Mouse (Mus musculus) cerebellum, adult 2 months (tissue): ENCODE results near the gene Sac3d1. TPM values are rescaled to one million over a fixed set of nuclear protein-coding genes. Genes with fewer than 3 reads are reported as not detected.

Source experiments
- DNase-seq, 2 experiments: peaks; one replicate each; pipeline ENCODE4 v3.0.0; 2021
- H3K27ac ChIP-seq: fragments of 200-500 bp; 2 replicates; pipeline ENCODE4 v1.5.1; 2012; ENCODE audit warnings: low read length, control low read depth, inconsistent platforms; ENCODE audit not compliant: insufficient read depth
- H3K27me3 ChIP-seq: fragments of 200-500 bp; 2 replicates; pipeline ENCODE4 v1.6.1; 2012; ENCODE audit warnings: inconsistent platforms, mild to moderate bottlenecking, low read length, moderate library complexity; ENCODE audit not compliant: control insufficient read depth, insufficient read depth
- H3K4me1 ChIP-seq: fragments of 200-500 bp; 2 replicates; pipeline ENCODE4 v1.6.1; 2011; ENCODE audit warnings: low read length; ENCODE audit not compliant: control insufficient read depth, insufficient read depth
- H3K4me3 ChIP-seq: fragments of 200-500 bp; replicated peaks from 2 replicates; pipeline ENCODE3; 2011; ENCODE audit warnings: mild to moderate bottlenecking, low read depth, low read length, control low read depth; ENCODE audit not compliant: insufficient read depth
- CTCF ChIP-seq: fragments of 200-500 bp; IDR thresholded peaks from 2 replicates; pipeline ENCODE4 v1.5.1; 2011; ENCODE audit warnings: low read depth, mild to moderate bottlenecking, control low read depth, low read length, moderate library complexity, borderline replicate concordance; ENCODE audit not compliant: insufficient read depth
- POLR2A ChIP-seq: fragments of 200-500 bp; IDR thresholded peaks from 2 replicates; pipeline ENCODE4 v1.6.1; 2011; ENCODE audit warnings: low read length, control low read depth, borderline replicate concordance; ENCODE audit not compliant: insufficient read depth
- WGBS: fragments of 180-500 bp; shearing (Covaris S2); methylation state at CpG from one replicate; pipeline ENCODE4 v1.1.7; 2018; 5-methylcytosine and 5-hydroxymethylcytosine counted together
- polyA plus RNA-seq: library from polyadenylated mRNA; depleted of rRNA; stranded (reverse); fragments of >200 nt; gene quantifications from 2 replicates; pipeline ENCODE4 v1.2.3, GENCODE M21; 2012

Gene Sac3d1
- polyA plus RNA-seq, 1 experiment, result 33.8 TPM

DNA sequence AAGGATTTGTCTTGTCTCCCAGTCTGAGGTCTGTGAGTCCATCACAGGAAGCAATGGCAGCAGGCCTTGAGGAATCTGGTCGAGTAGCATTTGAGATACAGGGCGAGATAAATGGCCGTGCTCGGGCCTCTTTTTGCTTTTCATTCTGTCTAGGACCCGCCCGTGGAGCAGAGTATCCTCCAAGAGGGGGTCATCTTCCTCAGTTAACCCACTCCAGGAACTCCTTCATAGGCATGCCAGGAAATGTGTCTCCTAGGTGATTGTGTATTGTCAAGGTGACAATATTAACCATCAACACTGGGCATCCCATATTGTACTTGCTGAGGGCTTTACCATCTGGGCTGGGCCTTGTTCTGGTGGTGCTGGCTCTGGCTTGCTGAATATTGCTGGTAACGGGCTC, 24.3 kb downstream of the Sac3d1 start, which contains the start of gene AC131692.1:
Gene AC131692.1 (plus strand): TSS at position 301 of the 400 bp plus-strand sequence.
- Histone ChIP-seq H3K27me3 (no peaks in the 10 kb centered on the region), H3K27ac (no peak within 1 kb of the TSS), H3K4me1 (no peaks in the 10 kb centered on the region), H3K4me3 (no peak within 1 kb of the TSS)
- no peak for DNase-seq
- WGBS, result 83% methylated on average over 7 of the region's 7 CpGs
- TF ChIP-seq CTCF (no peak), POLR2A (no peak)

DNA sequence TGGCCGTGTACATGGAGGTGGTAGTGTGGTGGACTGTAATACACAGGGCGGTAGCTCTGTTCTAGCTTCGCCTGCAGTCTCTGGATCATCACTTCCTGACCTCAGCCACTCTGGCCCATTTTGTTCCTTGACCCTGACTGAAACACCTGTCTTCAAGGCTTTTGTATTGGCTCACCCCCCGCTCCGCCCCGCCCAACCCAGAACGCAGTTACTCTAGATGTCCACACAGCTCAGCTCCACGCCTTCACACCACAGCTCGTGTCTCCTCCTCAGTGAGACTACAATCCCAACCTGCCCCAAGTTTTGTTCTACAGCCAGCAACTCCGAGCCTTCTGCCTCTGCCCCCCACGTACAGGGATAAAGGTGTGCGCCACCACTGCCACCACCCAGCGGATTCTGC, 29.6 kb downstream of the Sac3d1 start:
- 0 out of 2 replicates have a peak, but pooled peaks cover 1% of the 10 kb centered on the region for H3K4me1 ChIP-seq
- WGBS, result 94% methylated on average over 13 of the region's 13 CpGs
- no peaks in the 10 kb centered on the region for H3K27me3 ChIP-seq

DNA sequence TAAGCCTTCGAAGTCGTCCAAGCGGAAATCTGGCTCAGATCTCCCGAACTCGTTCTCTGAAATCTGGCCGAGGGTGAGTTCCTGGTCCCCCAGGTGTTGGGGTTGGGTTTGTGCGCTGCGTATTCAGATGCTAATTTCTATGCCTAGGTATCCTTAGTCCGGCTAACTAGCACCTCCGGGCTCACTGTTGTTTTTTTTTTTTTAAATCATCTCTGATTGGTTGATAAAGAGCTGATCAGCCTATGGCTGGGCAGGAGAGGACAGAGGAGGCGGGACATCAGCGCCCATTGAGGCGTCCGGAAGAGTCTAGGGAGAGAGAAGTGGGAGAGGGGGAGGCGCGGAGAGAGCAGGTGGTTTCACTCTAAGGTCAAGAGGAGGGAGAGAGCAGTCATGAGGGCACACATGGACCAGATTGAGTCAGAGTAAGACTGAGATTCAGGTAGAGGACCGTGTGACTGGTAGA, 33.0 kb downstream of the Sac3d1 start:
- no peak overlapping the region for H3K4me3 ChIP-seq
- peak in 1 of 2 experiments; percentile 18 for DNase-seq
- H3K27me3 ChIP-seq, result no peaks in the 10 kb centered on the region
- under 1% methylated on average over 17 of the region's 17 CpGs for WGBS
- H3K27ac ChIP-seq, result no peak overlapping the region
- TF ChIP-seq POLR2A (no peak), CTCF (no peak)
- 0 out of 2 replicates have a peak, but pooled peaks cover 3% of the 10 kb centered on the region for H3K4me1 ChIP-seq

More for the DNA sequence above, 29.6 kb downstream of the Sac3d1 start:
- DNase-seq, result no peak
- Histone ChIP-seq H3K4me3 (no peak overlapping the region), H3K27ac (no peak overlapping the region)
- TF ChIP-seq POLR2A, result no peak
- no peak for TF ChIP-seq CTCF

DNA sequence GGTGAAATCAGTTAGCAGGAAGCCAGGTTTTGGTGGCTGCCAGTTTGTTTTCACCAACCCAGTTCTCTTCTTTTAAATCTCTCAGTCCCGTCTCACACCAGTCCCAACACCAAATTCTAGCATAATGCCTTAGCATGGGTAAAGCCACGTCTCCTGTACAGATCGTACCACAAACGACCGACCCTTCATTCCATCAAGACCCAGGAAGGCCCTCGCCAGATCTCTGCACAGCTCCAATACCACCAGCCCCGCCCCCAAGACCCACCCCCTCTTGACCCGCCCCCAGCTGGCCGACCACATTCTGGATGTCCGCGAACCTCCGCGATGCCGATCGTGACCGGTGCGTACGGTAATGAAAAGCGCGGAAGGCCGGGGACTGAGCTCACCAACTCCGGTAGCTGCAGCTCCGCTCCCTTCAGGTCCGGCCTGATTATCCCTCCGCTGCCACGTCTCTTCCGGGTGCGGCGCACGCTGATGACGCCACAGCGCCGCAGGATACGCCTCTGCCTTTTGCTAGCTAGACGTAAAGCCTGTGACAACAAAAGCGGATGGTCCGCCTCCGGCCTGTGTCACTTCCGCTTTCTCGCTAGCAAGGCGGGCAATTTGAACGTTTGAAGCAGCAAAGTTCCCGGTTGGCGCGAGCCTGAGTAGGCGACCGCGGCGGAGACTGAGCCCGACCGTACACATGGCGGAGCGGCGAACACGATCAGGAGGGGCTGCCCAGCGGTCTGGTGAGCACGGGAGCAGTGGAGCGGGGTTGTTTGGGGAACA, 33.8 kb downstream of the Sac3d1 start, which contains the start of the genes Zfpl1 and Cdca5:
Gene Zfpl1 (minus strand): TSS at position 479 of the 771 bp plus-strand sequence.
Gene Cdca5 (plus strand): TSS at position 506 of the 771 bp plus-strand sequence.
- peak; percentile 98 to 99 for DNase-seq
- TF ChIP-seq POLR2A (peak; percentile 53; the same call in 1 of the 2 replicates), CTCF (no peak)
- Histone ChIP-seq H3K4me3 (peak within 1 kb of the TSS; percentile 82), H3K27ac (no peak within 1 kb of the TSS), H3K27me3 (no peaks in the 10 kb centered on the region), H3K4me1 (0 out of 2 replicates have a peak, but pooled peaks cover 3% of the 10 kb centered on the region)
- WGBS, result under 1% methylated on average over 58 of the region's 58 CpGs

DNA sequence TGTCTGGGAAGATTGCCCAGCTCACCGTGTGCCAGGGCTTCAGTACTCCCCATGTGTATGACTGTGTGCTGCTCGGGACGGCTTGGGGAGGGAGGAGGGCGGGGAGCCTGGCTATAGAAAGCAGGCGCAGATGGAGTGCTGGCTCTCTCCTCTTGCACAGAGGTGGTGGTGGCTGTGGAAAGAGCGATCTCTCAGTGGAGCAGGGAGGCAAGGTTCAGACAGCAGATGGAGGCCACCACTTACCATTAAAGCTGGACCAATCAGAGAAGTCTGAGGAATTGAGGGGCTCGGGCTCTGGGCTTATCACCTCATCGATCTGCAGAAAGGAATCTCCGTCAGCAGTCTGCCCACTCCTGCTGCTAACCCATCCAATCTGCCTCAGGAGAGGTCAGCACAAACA, 36.3 kb downstream of the Sac3d1 start, which contains the start of gene Gm28374:
Gene Gm28374 (minus strand): TSS at position 101 of the 400 bp plus-strand sequence.
- H3K4me3 ChIP-seq, result no peak within 1 kb of the TSS
- H3K27me3 ChIP-seq, result no peaks in the 10 kb centered on the region
- DNase-seq, result no peak
- TF ChIP-seq POLR2A, result no peak
- no peak for TF ChIP-seq CTCF
- H3K4me1 ChIP-seq, result 0 out of 2 replicates have a peak, but pooled peaks cover 3% of the 10 kb centered on the region
- WGBS, result 29% methylated on average over 9 of the region's 9 CpGs
- H3K27ac ChIP-seq, result no peak within 1 kb of the TSS

DNA sequence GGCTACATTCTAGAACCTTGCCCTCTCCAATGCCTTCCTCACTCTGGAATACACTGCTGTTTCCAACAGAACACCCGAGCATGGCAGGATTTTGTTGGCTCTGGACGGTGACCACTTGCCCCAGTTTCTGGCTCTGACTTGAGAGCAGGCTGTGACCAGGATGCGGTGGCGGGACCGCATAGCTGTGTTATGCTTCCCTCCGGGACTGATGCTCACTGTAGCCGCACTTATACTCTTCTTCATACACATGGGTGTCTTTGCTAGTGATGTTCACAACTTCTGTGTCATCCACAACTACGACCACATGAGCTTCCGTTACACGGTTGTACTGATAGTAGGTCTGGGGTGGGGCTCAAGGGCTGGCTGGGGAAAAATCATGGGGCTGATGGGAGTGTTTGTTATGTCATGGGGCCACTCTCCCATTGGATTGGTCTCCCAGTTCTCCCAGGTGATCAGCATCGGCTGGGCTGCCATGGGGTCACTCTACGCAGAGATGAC, 38.4 kb downstream of the Sac3d1 start, which contains the start of gene Tmem262:
Gene Tmem262 (plus strand): TSS at position 51 of the 498 bp plus-strand sequence.
- Histone ChIP-seq H3K4me1 (peaks cover 8% of the 10 kb centered on the region), H3K27me3 (no peaks in the 10 kb centered on the region), H3K4me3 (no peak within 1 kb of the TSS), H3K27ac (no peak within 1 kb of the TSS)
- WGBS, result 90% methylated on average over 12 of the region's 12 CpGs
- TF ChIP-seq POLR2A, result no peak
- TF ChIP-seq CTCF, result no peak
- no peak for DNase-seq

DNA sequence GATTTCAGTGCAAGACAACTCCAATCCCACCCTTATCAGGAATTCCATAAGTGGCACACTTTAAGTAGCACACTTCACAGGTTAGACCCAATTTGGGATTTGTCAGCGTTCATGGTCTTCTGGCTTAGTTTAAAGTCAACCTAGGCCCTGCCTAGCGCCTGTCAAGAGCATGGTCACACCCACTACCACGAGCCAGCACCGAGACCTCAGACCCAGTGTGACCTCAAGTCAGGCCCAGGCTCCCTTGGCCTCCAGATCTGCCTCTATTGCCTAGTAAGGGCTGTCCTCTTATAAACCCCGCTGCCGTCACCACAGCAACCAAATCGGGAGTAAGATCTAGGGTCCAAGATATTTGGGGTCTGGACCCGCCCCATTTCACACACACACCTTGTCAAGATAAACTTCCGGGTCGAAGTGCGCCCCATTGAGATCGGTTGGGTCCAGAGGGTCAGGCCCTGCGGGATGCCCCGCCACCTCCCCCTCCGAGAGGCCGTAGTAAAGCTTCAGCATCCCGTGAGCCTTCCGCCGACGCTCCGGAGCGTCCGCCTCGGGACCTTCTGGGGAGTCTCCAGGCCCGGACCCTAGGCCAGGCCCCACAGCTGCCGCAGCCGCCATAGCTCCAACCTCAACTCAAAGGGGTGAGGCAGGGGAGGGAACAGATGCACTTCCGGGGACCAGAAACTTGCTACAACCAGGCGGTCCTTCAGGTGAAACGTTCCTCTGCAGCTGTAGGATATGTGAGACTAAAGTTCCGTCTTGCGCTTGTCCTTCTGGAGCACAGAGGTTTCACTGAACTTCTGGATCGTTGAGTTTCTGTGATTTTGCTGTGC, 41.7 kb downstream of the Sac3d1 start, which contains the start of gene Vps51:
Gene Vps51 (minus strand): TSS at position 668 of the 830 bp plus-strand sequence.
- Histone ChIP-seq H3K4me1 (peaks cover 5% of the 10 kb centered on the region), H3K27ac (peak within 1 kb of the TSS; percentile 81), H3K27me3 (no peaks in the 10 kb centered on the region), H3K4me3 (peak within 1 kb of the TSS; percentile 81)
- TF ChIP-seq CTCF, result no peak
- TF ChIP-seq POLR2A, result peak; percentile 33; the same call in 1 of the 2 replicates
- WGBS, result under 1% methylated on average over 33 of the region's 33 CpGs
- peak; percentile 89 to 90 for DNase-seq
